Mouse (Mus musculus) thymus, postnatal 4 days (tissue): ENCODE measurements at regions not wholly inside any gene's neighbourhood (a gene's known extent, or its start where the extent isn't known, plus 50 kb on each side); places are given as distances from the start of the nearest gene placed in this dataset.

Experiments
- DNase-seq: peaks from one replicate; pipeline ENCODE4 v3.0.0; 2021

- no peak for DNase-seq
Measured at GRCm38 (mm10) chr6:117012621-117013020, 155.7 kb upstream of the Cxcl12 start.

- no peak for DNase-seq
Measured at GRCm38 (mm10) chr6:117015461-117015860, 152.9 kb upstream of the Cxcl12 start.

DNA sequence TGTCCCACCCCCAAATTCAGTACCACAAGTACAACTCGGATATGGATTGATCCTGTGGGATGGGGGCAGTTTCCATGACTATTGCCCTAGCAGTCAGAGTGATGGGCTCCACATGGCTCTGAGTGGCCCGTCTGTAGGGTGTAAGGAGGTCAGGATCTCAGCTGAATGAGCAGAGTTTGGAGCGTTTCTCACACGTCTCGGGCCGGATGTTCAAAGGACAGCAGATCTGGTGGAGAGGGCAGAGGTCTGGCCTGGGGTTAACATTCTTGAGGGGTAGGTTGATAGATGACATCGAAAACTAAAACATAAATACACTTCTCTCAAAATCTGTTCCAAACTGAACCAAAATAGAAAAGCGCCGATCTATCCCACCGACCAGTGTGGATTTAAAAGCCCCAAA, 146.5 kb upstream of the Cxcl12 start:
- no peak for DNase-seq

- DNase-seq, result no peak
Measured at GRCm38 (mm10) chr6:117032042-117032746, 136.1 kb upstream of the Cxcl12 start.

- no peak for DNase-seq
Measured at GRCm38 (mm10) chr6:117043744-117044143, 124.6 kb upstream of the Cxcl12 start.

DNA sequence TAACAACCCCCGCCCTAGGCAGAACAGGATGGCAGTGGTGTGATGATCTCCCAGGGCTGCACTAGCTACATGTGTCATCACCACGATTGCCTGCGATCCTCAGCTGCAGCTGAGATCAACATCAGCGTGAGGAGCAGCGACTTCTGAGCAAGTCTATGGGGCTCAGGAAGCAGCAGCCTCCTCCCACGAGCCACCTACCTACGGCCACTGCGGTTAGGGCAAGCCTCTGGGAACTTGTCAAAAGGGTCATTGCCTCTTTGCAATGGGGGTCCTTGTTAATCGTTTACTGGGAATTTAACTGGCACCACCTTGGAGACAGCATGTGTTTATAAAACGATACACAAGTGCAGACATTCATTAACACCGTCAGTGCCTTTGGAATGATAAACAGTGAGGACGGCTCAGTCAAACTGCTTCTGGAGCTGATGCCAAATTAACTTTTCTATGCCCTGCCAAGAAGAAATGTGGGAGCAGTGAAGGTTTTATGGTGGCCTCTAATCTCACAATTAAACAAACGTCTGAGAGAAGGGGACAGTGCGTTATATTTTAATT, 118.8 kb upstream of the Cxcl12 start:
- no peak for DNase-seq

DNA sequence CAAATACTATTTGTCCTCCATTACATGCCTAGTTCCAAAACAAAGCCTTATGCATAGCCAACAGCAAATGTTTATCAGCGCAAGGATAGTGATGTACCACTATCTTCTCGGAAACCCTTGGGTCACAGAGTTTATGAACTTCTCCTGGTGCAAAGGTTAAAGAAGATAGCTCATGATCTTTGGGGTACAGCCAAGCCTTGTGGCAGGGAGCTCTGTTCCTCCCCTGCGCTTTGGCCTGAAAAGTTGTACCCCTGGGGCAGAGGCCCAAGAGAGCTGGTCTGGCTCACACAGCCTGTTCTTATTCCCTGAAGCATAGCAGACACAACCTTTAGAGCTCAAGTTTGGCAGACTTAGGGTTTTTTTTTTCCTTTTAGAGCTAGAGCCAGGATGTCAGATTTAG, 107.6 kb upstream of the Cxcl12 start:
- no peak for DNase-seq

DNA sequence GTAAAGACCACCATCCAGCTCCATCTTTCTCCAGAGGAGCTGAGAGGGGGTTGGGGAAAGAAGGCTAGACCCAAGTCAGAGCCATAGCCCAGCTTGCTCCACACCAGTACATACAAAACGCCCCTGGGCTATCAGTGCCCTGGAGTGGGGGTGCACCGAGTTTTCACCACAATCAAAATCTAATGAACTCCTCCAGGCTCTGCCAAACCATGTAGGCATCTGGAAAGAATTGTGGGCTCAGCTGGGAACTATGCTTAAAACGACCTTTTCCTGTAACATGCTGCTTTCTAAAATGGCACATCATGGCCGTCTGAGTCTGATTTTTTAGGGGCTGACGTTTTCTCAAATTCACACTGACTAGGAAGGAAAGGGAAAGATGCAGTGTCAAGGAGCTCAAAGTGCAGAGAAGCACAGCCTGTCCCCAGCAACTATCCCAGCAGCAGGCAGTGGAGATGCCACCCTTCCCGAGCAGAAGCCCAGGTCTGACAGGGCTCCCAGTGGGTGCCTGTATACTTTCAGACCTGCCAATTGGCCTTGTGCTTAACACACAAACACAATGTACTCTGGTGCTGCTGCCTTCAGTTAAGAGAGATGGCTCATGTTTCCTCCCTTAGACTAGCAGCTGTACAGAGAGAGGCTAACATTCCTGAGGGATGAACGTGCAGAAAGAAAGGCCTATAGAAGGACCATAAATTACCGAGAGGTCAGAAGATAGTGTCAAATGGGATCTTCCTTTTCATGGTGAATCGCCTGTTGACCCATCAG, 100.6 kb upstream of the Cxcl12 start:
- no peak for DNase-seq

DNA sequence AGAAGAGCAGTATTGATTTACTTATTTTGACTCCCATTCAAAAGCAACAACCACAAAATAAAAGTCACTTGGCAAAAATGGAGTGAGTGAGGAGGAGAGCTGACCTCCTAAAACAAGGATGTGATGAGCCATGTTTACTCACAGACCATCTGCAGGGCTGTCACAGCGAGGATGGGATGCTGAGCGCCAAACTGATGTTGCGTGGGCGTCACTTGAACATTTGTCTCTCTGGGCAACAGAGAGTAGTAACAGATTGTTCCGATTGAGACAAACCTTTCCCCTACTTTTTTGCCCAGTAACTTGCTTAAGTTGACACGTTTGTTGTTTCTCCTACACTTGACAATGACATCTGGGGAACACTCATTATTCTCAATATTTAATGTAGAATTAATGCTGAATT, 97.0 kb upstream of the Cxcl12 start:
- no peak for DNase-seq

GRCm38 (mm10) chr6:117071857-117072256, 96.5 kb upstream of the Cxcl12 start:
- DNase-seq, result no peak

- DNase-seq, result no peak
Measured at GRCm38 (mm10) chr6:117079500-117079899, 88.8 kb upstream of the Cxcl12 start.

DNA sequence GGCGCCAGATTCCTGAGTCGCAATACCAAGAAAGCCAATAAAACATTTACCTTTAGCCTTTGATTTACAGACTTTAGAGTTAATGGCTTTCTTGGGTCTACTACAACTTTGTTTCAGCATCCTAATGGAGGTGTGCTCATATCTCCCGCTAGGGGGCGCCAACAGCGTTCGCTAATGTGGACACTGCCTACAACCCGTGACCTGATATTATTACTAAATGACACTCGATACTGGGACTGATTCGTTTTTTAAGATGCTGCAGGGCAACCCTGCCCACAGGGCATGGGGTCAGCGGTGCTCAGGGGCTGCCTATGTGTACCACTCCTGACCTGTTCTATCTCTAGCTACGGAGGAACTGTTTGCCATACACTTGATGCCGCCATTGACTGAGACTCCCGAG, 87.4 kb upstream of the Cxcl12 start:
- peak; percentile 37 for DNase-seq

GRCm38 (mm10) chr6:117084211-117084610, 84.1 kb upstream of the Cxcl12 start:
- no peak for DNase-seq

DNA sequence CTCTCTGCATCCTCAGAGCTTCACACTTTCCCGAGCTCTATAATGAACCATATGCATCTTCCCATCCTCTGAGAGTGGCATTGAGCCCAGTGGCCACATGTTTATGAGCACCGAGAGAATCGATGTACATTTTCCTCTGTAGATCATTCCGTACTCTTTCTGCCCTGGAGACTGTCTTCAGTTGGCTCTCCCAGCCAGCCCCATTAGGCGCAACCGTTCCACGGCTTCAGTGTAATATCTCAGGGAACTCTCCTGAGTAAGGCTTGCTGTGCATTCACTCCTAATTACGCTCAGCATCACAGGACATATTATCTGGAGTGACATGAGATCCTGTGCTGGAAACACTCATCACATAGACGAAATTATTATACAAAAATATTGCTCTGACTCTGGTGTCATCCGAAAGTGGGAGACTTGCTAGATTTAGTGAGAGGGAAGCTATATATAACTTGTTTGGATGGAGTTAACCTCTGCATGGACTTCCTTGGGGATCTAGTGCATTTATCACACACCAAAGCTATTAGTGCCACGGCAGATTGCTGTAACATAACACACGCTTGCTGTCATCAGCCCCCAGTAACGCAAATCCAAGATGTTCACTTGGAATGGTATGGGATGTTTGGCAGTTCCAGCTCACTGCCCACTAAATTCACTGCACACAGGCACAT, 83.4 kb upstream of the Cxcl12 start:
- DNase-seq, result no peak

GRCm38 (mm10) chr6:117094742-117095141, 73.6 kb upstream of the Cxcl12 start:
- no peak for DNase-seq

- DNase-seq, result no peak
Measured at GRCm38 (mm10) chr6:117099871-117100270, 68.5 kb upstream of the Cxcl12 start.

- DNase-seq, result no peak
Measured at GRCm38 (mm10) chr6:117102693-117103092, 65.6 kb upstream of the Cxcl12 start.

DNA sequence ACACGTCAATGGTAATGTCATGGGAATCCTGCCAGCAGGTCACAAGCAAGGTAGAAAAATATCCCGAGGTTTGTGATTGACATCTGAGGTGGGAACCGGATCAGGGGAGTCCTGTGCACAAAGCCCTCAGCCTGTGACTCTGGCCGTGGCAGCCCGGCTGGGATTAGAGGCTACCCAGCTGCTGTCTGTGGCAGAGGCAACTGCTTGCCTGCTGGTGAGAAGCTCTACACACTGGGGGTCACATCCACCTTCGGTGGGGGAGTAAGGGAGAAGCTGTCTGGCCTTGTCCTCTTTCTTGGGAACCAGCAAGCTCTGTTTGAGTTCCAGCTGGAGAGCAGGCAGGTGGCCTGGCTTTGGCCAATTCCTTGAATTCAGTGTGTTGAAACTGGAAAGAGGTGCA, 64.3 kb upstream of the Cxcl12 start:
- no peak for DNase-seq

GRCm38 (mm10) chr6:117104463-117104862, 63.9 kb upstream of the Cxcl12 start:
- DNase-seq, result no peak

- no peak for DNase-seq
Measured at GRCm38 (mm10) chr6:117105182-117105589, 63.1 kb upstream of the Cxcl12 start.

GRCm38 (mm10) chr6:117110291-117110690, 58.0 kb upstream of the Cxcl12 start:
- no peak for DNase-seq

DNA sequence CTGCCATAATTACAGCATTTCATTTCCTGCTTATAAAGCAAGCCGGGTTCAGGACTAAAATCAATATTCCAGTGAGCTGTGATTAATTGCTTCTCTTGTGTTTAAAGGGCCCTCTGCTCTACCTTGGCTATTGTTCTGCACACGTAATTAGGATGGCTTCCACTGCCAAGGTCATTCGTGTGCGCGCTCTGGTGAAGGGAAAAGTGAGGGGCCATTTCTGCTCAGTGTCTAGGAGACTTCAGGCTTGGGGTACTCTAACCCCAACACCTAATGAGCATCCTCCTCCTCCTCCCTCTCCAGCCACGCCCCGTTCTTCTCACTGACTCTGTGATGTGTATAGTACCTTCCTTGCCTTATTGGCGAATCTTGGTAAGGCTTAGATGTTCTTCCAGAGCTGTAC, 53.5 kb upstream of the Cxcl12 start:
- no peak for DNase-seq

DNA sequence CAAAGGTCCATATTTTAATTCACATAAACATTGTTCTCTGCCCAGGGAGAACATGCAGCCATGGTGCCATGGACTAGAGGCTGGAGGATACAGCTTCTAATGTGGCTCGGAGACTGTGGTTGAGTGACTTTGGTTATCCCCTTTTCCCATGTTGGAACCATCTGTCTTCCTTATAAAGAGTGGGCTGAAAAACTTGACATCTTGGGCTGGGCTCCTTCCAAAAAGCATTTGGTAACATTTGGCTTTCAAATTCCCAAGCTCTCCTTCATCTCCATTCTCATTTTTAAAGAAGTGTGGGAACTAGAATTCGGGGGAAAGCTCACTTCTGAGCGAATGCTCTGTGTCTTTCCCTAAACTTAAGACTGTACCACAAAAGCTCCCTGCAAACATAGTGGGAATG, 50.3 kb upstream of the Cxcl12 start:
- no peak for DNase-seq
